Mouse (Mus musculus) bone marrow macrophage, adult 2 months (primary cell): ENCODE measurements around the gene Ltbr.

Experiments used
- CTCF ChIP-seq: IDR thresholded peaks from 2 replicates; pipeline ENCODE4 v1.5.1; 2012; ENCODE audit warnings: low read depth, mild to moderate bottlenecking, low read length, moderate library complexity
- POLR2A ChIP-seq: IDR thresholded peaks from 2 replicates; pipeline ENCODE4 v1.6.1; 2012; ENCODE audit warnings: mild to moderate bottlenecking, low read depth, low read length, borderline replicate concordance

GRCm38 (mm10) chr6:125319919-125320296, 6.2 kb upstream of the Ltbr start:
- no peak for TF ChIP-seq CTCF
- no peak for TF ChIP-seq POLR2A
